Mouse (Mus musculus) natural killer cell, adult 2 months (primary cell): ENCODE measurements around the gene 4930402H24Rik.

Experiments used
- DNase-seq, 2 experiments: peaks; one replicate each; pipeline ENCODE4 v3.0.0; 2022; ENCODE audit warnings: low spot score in 2 of 2

The 4930402H24Rik gene

DNA sequence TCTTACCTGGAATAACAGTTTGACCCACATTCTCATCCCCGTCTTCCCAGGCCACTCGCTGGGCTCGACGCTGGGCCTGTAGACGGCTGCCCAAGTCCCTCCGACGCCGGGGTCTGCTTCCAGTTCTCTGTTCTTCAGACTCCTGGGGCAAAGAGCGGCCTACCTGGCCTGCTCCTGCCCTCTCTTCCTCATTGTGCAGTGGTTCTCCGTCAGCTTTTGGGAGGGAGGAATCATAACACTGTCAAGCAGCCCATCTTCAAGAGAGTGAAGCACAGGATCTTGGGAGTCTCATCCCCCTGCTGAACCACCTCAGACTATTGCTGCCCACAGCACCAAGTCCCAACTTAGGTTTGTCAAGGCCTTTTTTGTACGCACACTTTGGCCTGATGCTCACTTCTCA lies 242.9 kb downstream of the 4930402H24Rik start:
- DNase-seq, result no peak

GRCm38 (mm10) chr2:130658530-130658929 lies 247.7 kb downstream of the 4930402H24Rik start:
- DNase-seq, result no peak

DNA sequence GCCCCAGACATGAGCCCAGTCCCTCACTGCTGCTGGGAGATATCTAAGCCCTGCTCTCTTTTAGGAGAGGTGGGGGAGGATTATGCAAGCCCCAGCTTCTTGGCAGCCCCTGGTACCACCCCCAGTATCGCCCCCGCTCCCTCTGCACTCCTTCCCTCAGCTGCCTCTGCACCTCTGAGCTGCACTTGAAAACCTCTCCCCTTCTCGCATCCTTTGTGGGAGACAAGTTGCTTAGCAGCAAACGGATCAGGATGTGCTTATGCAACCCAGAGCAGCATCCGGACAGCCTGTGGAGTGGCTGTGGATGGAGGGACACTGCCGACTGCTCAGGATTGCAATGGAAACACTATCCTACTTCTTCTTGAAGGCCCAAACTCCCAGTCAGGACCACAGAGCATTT lies 248.7 kb downstream of the 4930402H24Rik start:
- DNase-seq, result no peak

- DNase-seq, result no peak
These were observed 249.7 kb downstream of the 4930402H24Rik start for GRCm38 (mm10) chr2:130656536-130656935.
